Mouse (Mus musculus): ENCODE results near the gene Ubr2.
A peak's percentile ranks its signal among the peaks of the same experiment; 100 is the strongest.

The Ubr2 gene

DNA sequence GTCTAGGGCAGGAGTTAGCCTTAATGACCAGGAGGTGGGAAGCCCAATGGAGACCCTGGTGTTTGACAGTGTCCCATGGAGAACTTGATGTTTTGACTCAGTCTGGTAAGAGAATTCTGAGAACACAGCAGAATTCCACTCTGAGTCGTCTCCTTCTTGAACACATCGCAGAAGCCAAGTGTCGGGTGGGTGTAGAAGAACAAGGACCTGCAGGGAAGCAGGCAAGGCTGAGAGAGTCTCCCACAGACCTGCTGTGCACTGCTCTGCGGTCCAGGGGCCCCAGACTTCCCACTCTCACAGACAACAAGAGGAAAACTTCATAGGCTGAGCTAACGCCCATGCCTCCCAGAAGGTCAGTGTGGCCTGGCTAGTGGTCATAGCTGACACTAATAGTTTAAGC lies 82.6 kb downstream of the Ubr2 start:
- DNase-seq (ENCODE audit: low spot score in 2 of 2): peak; percentile 44 to 56

DNA sequence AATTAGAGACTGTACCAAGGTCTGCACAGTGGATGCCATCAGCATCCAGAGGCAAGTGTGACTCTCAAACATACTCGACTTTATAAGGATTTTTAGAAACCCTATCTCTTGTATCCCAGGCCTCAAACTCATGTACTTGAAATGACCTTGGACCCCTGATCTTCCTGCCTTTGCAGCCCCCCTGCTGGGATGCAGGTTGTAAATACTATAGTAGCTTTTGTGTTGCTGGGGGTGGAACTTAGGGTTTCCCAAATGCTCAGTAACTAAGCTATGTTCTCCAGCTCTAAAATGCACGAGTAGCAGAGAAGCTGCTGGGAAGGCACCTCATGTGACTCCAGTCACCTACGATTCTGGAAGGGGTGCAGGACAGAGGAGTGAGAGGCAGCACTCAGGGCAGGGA lies 83.4 kb downstream of the Ubr2 start:
- DNase-seq (ENCODE audit: low spot score in 2 of 2): no peak

DNA sequence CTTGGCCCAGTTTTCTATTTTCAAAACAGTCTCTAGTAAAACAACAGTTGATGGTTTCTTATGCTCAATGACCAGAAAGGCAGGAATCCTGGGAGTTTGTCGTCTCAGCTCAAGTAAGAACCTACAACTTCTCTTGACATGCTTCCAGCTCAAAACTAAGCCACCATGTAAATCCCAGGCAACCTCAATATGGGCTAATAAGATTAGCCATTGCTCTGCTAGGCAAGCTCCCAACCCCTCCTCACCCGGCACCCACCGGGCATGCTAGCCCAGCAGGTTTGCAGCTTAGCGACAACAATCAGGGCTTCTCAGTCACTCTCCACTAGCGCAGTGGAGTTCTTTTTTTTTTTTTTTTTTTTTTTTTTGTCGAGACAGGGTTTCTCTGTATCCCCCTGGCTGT lies 84.2 kb downstream of the Ubr2 start:
- no peak for DNase-seq (ENCODE audit: low spot score in 2 of 2)

DNA sequence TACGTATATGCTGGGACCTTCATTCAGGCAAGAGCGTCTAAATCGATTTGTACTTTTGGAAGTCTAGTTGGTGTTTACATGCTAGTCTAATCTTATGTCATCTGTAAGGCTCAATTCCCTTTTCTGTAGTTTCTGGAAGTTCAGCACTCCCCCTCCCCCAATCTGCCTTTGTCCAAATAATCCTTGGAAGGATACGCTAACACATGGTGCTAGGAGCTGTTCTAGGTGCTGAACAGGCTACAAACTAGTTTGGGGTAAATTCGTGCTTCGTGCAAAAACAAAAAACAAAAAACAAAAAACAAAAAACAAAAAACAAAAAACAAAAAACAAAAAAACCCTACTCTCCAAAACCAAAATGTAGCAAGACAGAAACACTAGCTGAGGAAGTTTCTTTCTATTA lies 89.5 kb downstream of the Ubr2 start:
- no peak for DNase-seq (ENCODE audit: low spot score in 2 of 2)

DNA sequence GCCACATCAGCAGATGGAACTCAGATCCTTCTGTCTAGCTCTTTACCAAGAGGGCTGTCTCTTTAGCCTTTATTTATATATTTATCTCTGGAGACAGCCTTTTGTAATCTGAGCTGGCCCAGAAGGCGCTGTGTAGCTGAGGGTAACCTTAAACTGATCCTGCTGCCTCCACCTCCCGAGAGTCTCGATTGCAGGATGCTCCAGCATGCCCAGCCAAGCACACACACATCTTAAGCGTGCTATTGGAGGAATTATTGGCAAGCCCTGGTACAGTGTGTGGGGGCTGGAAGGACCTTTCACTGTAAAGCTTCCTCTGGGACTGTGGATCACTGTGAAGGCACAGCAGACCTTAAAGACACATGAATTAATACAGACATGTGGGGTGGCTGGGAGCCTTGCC lies 91.4 kb downstream of the Ubr2 start:
- no peak for DNase-seq (ENCODE audit: low spot score in 2 of 2)

DNA sequence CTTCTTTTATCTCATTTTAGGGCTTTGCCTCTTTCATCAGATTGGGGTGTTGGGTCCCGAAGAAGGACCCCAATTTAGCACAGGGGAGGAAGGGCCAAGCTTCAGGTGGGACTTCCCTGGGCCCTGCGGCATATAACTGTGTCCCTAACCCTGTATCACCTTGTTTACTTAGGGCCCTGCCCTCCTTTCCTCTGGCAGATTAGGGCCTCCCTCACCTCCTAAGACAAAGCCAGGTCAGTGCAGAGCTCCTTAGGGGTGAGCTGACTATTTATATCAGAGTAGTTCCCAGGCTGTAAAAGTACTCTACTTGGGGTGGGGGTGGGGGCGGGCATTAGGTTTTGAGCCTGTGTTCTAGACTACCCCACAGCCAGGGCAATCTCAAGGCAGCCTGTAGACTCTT lies 95.2 kb downstream of the Ubr2 start:
- no peak for DNase-seq (ENCODE audit: low spot score in 2 of 2)

DNA sequence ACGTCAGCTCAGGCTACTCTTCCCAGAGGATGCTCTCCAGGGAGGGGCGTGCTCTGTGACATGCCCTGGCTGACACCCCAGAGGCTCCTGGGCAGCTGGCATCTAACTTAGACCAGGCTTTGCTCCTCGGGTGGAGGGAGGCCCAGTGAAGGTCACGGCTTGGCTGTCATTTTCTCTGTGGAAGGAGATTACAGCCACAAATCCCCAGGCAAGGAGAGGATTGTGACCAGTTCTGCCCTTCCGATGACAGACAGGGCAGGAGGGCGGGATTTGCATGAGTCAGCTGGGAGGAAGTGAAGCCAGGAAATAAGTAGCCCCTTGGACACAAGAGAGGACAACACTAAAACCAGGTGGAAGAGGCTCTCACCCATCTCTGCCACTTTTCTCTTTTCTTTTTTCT lies 98.0 kb downstream of the Ubr2 start:
- no peak for DNase-seq (ENCODE audit: low spot score in 2 of 2)

DNA sequence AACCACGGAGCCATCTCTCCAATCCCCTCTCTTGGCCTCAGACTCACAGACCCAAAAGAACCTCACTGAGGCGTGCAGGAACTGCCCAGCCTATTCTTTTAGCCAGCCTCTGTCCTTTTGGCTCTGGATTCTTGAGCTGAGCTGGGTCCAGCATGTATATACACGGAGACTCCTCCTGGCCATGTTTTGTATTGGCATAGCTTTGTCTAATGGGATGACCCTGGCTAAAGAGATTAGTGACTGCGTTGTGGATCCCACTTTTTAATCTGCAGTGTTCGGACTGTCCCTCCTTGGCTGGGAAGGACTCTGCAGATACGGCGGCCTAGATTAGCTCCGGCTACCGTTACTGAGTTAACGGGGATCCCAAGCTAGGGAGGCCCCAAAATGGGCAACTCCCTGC lies 100.2 kb downstream of the Ubr2 start, which contains the start of gene Prph2:
Gene Prph2, plus strand, starts transcription at position 274 of the 400 bp plus-strand sequence.
- no peak for DNase-seq (ENCODE audit: low spot score in 2 of 2)

DNA sequence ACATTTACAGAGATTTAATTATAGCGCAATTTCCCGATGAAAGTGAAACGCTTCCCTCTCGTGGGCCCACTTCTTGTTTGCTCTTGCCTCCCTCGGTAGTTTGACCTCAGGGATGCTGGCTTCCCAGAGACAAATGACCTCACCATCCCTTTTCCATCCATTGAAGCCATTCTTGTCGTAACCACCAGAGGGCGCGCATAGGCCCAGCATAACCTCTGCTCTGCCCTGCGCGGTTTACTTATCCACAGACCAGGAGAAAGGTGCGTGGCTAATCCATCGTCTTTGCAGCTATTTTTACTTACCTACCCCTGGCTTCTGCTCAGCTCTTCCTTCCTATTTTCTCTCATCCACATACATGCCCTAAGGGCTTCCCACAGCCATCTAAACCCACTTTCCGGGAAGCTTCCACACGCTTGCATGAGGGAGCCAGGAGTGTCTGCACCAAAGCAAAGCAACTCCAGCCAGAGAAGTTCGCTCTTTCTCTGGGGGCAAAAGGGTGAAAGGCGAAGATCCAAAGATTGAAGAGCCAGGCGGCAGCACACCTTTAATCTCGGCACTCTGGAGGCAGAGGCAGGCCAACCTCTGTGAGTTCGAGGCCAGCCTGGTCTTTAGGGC lies 106.4 kb downstream of the Ubr2 start:
- DNase-seq (ENCODE audit: low spot score in 2 of 2): peak; percentile 79 to 85

DNA sequence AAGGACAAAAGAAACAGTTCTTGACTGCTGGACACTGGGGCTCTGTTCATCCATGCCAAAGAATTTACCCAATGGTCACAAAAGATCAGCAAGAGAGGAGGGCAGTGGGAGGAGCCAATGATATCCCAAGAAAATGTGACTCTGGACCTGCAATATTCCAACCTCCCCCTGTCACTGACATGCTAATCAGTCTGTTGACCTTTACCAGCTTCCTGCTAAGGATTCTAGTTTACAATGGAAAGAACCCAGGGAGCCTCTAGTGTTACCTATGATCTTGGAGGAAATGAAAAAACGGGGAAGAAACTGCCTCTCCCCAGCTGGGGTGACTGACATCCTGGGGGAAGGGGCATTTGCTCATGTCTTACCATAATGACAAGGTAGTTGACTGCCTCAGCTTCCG lies 109.4 kb downstream of the Ubr2 start:
- no peak for DNase-seq (ENCODE audit: low spot score in 2 of 2)

DNA sequence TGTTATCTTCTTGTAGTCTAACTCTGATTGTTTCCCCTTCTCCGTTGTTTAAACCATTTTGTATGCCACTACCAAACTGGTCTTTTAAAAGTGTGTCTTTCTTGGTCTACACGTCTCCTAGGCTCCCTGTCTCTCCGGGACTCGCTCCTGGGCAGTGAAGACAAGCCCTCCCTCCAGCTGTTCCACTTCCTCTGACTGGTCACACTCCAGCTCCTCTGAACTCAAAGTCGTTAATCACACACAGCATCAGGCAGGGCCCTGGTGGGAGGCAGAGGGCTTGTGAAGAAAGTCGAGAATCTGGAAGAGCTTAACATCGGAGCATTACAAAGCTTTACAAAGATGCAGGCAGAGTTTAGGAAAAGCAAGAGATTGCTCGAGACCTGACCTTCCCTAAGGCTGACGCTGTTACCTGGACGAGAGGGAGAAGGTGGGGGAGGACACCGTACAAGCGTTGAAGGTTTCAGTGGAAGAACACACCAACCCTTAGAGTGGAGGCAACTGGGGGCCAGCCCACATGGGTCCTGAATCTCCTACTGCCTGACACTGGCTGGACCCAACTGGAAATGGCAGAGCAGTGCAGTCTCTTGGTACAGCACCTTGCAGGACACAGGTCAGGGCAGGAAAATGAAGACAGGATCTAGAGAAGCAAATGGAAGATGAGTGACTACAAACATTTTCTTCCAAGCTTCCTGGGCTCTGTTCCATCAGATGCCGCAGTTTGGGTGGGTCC lies 113.0 kb downstream of the Ubr2 start:
- no peak for DNase-seq (ENCODE audit: low spot score in 2 of 2)

DNA sequence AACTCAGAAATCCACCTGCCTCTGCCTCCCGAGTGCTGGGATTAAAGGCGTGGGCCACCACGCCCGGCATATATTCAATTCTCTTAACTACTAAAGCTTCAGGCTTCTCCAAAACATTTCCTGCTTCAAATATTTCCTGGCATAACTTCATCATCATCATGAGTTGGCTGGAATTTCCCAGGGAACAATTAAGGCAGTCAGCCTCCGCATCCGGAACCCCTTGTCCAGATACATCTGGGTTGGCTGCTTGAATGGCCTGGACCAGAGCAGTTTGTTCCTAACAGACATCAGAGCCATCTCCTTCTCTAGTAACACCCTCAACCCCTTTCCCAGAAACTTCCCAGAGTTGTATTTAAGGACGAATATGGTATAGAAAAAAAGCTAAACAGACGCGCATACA lies 114.9 kb downstream of the Ubr2 start:
- no peak for DNase-seq (ENCODE audit: low spot score in 2 of 2)

DNA sequence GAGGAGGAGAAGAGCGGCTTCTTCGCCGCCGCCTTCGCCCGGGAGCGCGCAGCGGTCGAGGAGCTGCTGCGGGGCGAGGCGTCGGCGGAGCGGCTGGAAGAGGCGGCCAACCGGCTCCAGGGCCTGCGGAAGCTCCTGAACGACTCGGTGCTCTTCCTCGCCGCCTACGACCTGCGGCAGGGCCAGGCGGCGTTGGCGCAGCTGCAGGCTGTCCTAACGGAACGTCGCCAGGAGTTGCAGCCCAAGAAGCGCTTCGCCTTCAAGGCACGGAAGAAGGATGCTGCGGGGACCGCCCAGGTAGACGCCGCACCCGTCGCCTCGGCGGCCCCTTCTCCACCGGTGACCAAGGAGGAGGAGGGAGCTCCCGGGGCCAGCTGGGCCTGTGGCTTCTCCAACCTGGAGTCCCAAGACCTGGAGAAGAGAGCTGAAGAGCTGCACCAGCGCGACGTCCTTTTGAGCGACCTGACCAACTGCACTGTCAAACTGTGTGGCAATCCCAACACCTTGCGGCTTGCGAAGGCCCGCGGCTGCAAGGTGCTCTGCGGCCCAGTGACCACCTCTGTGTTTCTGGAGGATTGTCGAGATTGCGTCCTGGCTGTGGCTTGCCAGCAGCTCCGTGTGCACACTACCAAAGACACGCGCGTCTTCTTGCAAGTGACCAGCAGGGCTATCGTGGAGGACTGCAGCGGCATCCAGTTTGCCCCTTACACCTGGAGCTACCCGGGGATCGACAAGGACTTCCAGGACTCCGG lies 119.3 kb downstream of the Ubr2 start:
- DNase-seq (ENCODE audit: low spot score in 2 of 2): peak; percentile 40 to 56

DNA sequence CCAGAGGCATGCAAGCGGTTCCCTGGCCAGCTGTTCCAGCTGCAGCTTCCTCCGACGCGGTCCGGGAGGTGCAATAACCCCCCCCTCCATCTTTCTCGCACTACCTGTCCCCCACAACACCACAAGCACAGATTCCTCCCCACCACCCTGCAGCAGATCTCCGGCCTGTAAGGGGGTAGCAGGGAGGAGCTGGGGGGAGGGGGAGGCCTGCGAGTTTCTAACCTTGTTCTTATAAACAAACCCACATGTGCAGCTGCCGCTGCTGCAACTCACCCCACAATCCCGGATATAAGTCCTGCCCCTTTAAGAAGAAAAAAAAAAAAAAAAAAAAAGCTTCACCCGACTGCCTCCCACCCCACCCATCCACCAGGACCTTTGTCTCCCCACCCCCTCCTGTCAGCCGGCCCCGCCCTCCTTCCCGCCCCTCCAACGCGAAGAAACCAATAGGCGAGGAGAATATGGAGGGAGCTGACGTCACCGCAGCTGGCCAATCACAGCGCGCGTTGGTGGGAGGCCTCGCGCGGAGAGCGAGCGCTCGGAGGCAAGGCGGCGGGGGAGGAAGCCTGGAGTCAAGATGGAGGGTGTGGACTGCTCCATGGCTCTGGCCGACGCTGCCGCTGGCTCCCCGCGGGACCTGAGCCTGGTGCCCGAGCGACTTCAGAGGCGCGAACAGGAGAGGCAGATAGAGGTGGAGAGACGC lies 120.1 kb downstream of the Ubr2 start, which contains the start of gene Tbcc:
Gene Tbcc, plus strand, starts transcription at position 569 of the 700 bp plus-strand sequence.
- DNase-seq (ENCODE audit: low spot score in 2 of 2): peak; percentile 97 to 98

DNA sequence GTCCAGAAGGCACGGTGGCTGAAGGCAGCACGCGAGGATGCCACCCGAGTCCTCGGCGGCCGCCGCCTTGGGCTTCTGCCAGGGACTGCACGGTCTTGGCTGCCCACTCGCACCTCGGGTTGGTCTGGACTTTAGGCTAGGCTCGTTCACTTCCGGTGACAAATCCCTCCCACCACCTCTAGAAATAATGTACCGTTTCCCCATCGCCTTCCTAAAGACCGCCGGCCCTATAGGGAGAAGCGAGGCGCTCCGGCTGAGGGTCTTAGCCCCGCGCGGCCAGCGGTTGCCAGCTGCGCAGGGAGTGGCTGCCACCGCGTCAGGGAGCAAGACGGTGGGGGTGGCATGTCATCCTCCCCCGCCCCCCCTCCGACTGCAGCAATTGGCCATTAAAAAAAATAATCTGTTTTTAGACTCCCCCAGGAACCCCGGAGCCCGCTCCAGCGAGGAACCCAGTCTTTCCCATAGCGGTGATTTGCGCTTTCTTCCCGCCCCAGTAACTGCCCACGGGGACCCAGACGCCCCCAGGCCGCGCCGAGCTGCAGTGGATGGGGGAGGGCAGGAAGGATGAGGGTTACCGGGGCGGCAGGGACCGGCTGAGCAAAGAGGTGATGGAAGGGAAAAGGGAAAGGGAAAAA lies 120.8 kb downstream of the Ubr2 start:
- peak; percentile 71 to 75 for DNase-seq (ENCODE audit: low spot score in 2 of 2)

DNA sequence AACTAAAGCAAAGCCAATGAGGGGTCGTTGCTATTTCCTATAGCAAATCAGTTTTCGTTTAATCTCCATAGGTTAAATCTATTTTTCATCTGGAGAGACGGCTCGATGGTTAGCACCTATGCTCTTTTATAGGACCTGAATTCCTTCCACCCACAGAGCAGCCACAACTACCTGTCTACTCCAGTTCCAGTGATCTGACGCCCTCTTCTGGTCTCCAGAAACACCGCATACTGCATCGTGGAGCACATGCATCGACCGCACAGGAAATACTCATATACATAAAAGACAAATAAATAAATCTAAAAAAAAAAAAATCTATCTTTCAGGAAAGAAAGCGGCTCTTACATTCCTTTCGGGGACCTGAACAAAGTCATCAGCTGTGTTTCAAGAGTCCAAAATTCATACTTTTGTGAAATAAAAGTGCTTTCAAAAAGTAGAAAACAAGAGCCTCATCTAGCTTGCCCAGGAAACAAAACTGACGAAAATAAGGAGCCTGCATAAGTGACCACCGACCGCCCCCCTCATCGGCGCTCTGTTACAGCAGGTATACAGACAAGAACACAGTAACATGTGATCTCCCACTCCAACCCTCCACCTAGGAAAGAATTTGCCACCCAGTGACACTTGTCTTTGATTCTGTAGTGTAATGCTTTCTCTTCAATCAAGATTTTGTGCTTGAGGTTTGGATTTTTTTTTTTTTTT lies 121.7 kb downstream of the Ubr2 start:
- peak; percentile 62 to 65 for DNase-seq (ENCODE audit: low spot score in 2 of 2)

DNA sequence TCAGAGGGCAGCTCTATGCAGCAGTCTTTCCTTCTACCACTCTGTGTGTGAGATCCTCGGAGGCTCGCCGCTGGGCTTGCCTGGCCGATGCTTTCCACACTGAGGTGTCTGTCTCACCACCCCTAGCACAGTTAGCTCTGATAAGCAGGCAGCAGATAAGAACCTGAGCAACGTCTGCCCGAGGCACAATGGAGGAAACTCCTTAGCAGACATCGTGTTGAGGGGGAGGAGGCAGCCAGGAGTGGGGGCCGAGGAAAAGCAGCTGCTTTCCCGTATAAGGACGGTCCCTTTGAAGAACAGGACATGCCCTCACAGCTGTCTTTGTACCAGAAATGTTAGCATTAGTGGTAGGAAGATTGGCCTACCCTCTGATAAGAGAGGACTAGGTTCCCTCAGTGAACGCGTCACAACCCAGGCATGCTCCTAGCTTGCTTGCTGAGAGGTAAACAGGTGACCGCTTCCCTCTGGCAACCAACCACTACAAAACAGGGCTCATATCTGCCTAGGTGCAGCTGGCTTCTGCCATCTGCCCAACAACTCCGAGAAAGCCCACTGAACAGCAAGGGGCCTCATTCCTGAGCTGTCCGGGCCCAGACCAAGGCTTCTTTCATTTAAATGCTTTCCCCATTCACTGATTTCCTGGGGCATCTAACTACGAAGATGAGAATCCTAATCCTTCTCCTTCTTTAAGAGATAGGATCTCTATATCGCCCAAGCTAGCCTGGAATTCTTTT lies 124.3 kb downstream of the Ubr2 start:
- DNase-seq (ENCODE audit: low spot score in 2 of 2): no peak

DNA sequence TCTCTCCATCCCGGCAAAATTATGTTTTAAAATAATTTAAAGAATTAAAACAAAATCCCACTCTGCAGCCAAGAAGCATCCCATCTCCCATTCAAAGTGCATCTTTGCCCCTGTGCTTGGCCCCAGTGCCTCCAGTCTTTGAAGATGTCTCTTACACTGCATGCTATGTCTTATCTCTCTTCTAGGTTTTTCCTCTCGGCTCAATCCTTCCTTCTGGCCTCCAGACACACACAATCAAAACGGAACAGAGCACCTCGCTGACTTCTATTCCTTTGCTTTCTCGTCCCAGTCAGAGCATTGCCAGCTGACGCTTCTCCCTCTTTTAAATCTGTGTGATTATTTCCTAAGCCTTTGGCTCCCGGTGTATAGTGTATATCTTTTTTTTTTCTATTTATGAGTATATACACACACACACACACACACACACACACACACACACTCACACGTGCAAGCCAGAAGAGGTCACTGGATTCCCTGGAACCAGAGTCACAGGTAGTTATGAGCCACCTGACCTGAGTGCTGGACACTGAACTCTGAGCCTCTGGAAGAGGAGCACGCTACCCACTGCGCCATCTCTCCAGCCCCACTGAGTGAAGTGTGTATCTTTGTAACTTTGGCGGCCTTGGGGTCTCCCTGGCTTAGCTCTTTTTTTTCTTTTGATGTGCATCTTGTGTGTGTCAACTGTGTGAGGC lies 125.0 kb downstream of the Ubr2 start:
- DNase-seq (ENCODE audit: low spot score in 2 of 2): no peak

DNA sequence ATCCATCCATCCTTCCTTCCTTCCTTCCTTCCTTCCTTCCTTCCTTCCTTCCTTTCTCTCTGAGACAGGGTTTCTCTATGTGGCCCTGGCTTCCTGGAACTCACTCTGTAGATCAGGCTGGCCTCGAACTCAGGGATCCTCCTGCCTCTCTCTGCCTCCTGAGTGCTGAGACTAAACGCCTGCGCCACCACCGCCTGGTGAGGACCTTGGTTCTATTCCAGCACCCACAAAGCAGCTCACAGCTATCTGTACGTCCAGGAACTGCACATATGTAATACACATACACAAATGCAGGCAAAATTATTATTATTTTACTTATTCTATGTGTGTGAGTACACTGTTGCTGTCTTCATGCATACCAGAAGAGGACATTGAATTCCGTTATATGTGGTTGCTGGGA lies 125.6 kb downstream of the Ubr2 start:
- no peak for DNase-seq (ENCODE audit: low spot score in 2 of 2)

DNA sequence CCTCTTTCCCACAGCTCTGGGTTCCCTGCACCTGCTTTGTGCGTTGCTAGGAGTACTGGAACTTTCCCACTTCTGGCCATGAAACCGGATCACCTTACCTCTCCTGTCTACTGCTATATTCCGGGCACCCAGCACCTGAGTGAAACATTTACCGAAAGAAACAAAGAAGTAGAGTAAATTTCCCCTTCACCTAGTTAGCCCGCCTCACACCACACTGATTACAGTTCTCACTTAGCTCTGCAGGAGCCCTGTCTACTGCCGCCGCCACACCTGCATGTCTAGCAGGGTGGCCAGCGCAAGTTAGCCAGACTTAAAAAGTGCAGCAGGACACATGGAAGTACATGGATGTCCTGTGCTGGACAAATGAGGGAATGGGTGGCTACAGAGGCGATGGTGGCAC lies 127.2 kb downstream of the Ubr2 start:
- no peak for DNase-seq (ENCODE audit: low spot score in 2 of 2)
